Mouse (Mus musculus): ENCODE measurements around the gene Epdr1. TPM values are rescaled to one million over a fixed set of nuclear protein-coding genes. Genes with fewer than 3 reads are reported as not detected.

The Epdr1 gene
- polyA plus RNA-seq, 1 experiment from 2014 or later: 8.7 TPM

GRCm38 (mm10) chr13:19623228-19623905 is 3.6 kb upstream of the Epdr1 start:
- 24% methylated on average over 30 of the region's 30 CpGs for WGBS (ENCODE audit: insufficient replicate concordance)
- ATAC-seq: peak; percentile 6; the same call in 1 of the 2 replicates

GRCm38 (mm10) chr13:19622573-19623227 is 3.0 kb upstream of the Epdr1 start, which contains the start of gene Sfrp4:
TSS of gene Sfrp4 (plus strand) at chr13:19623104.
- WGBS (ENCODE audit: insufficient replicate concordance): 4% methylated on average over 25 of the region's 25 CpGs
- Histone ChIP-seq H3K4me3 (ENCODE audit: low read depth, low read length) (peak within 1 kb of the TSS; percentile 54), H3K27ac (ENCODE audit: low read depth) (peak within 1 kb of the TSS; percentile 67), H3K9ac (replicated peaks) (peak within 1 kb of the TSS; percentile 62), H3K4me2 (ENCODE audit: low read depth, low read length) (peak within 1 kb of the TSS; percentile 89), H3K36me3 (replicated peaks; ENCODE audit: insufficient read depth, low read length) (no peaks in the 10 kb centered on the region), H3K4me1 (ENCODE audit: insufficient read depth) (peaks cover 14% of the 10 kb centered on the region; the same call in 1 of the 2 replicates), H3K9me3 (ENCODE audit: low read length) (no peaks in the 10 kb centered on the region), H3K27me3 (ENCODE audit: insufficient read depth, low read length) (peaks cover 17% of the 10 kb centered on the region)
- TF ChIP-seq EP300 (IDR thresholded peaks at IDR 0.05; ENCODE audit: low read depth) (no peak), CTCF (IDR thresholded peaks at IDR 0.05; ENCODE audit: low read depth) (peak; percentile 61)
- DNase-seq: peak; percentile 63
- peak; percentile 81 for ATAC-seq

More at GRCm38 (mm10) chr13:19623228-19623905, 3.6 kb upstream of the Epdr1 start:
- Histone ChIP-seq H3K4me1 (ENCODE audit: insufficient read depth) (peaks cover 14% of the 10 kb centered on the region; the same call in 1 of the 2 replicates), H3K9me3 (ENCODE audit: low read length) (no peaks in the 10 kb centered on the region), H3K36me3 (replicated peaks; ENCODE audit: insufficient read depth, low read length) (no peaks in the 10 kb centered on the region), H3K27ac (ENCODE audit: low read depth) (0 out of 2 replicates have a peak overlapping the region, but pooled peaks have one; percentile 67), H3K4me3 (ENCODE audit: low read depth, low read length) (peak overlapping the region; percentile 54), H3K9ac (replicated peaks) (peak overlapping the region; percentile 62), H3K4me2 (ENCODE audit: low read depth, low read length) (peak overlapping the region; percentile 89), H3K27me3 (ENCODE audit: insufficient read depth, low read length) (peaks cover 17% of the 10 kb centered on the region)
- no peak for DNase-seq
- TF ChIP-seq CTCF (IDR thresholded peaks at IDR 0.05; ENCODE audit: low read depth) (no peak), EP300 (IDR thresholded peaks at IDR 0.05; ENCODE audit: low read depth) (no peak)

- no peak for DNase-seq
- 15% methylated on average over 5 of the region's 5 CpGs for WGBS (ENCODE audit: insufficient replicate concordance)
- Histone ChIP-seq H3K9me3 (ENCODE audit: low read length) (no peaks in the 10 kb centered on the region), H3K27me3 (ENCODE audit: insufficient read depth, low read length) (peaks cover 17% of the 10 kb centered on the region), H3K4me1 (ENCODE audit: insufficient read depth) (peaks cover 13% of the 10 kb centered on the region; the same call in 1 of the 2 replicates), H3K27ac (ENCODE audit: low read depth) (peak overlapping the region; percentile 46), H3K4me3 (ENCODE audit: low read depth, low read length) (peak overlapping the region; percentile 58), H3K9ac (replicated peaks) (peak overlapping the region; percentile 68), H3K4me2 (ENCODE audit: low read depth, low read length) (peak overlapping the region; percentile 80), H3K36me3 (replicated peaks; ENCODE audit: insufficient read depth, low read length) (no peaks in the 10 kb centered on the region)
- TF ChIP-seq CTCF (IDR thresholded peaks at IDR 0.05; ENCODE audit: low read depth): no peak
- no peak for TF ChIP-seq EP300 (IDR thresholded peaks at IDR 0.05; ENCODE audit: low read depth)
- peak; percentile 32; the same call in 1 of the 2 replicates for ATAC-seq
Observed at GRCm38 (mm10) chr13:19618841-19619215, 899 bp downstream of the Epdr1 start.

- peak overlapping the region; percentile 80 for H3K4me2 ChIP-seq (ENCODE audit: low read depth, low read length)
- TF ChIP-seq EP300 (IDR thresholded peaks at IDR 0.05; ENCODE audit: low read depth) (no peak), CTCF (IDR thresholded peaks at IDR 0.05; ENCODE audit: low read depth) (no peak)
- no peaks in the 10 kb centered on the region for H3K9me3 ChIP-seq (ENCODE audit: low read length)
- H3K27ac ChIP-seq (ENCODE audit: low read depth): no peak overlapping the region
- peak overlapping the region; percentile 58; the same call in 1 of the 2 replicates for H3K4me3 ChIP-seq (ENCODE audit: low read depth, low read length)
- no peak overlapping the region for H3K9ac ChIP-seq (replicated peaks)
- DNase-seq: no peak
- H3K27me3 ChIP-seq (ENCODE audit: insufficient read depth, low read length): peaks cover 10% of the 10 kb centered on the region; the same call in 1 of the 2 replicates
- ATAC-seq: no peak
- peaks cover 7% of the 10 kb centered on the region; the same call in 1 of the 2 replicates for H3K4me1 ChIP-seq (ENCODE audit: insufficient read depth)
- H3K36me3 ChIP-seq (replicated peaks; ENCODE audit: insufficient read depth, low read length): no peaks in the 10 kb centered on the region
- WGBS (ENCODE audit: insufficient replicate concordance): 72% methylated on average over 4 of the region's 4 CpGs
Observed at GRCm38 (mm10) chr13:19618081-19618480, 1.6 kb downstream of the Epdr1 start.

- Histone ChIP-seq H3K4me2 (ENCODE audit: low read depth, low read length) (no peak overlapping the region), H3K27ac (ENCODE audit: low read depth) (no peak overlapping the region), H3K9ac (replicated peaks) (no peak overlapping the region), H3K4me3 (ENCODE audit: low read depth, low read length) (no peak overlapping the region), H3K27me3 (ENCODE audit: insufficient read depth, low read length) (no peaks in the 10 kb centered on the region), H3K36me3 (replicated peaks; ENCODE audit: insufficient read depth, low read length) (no peaks in the 10 kb centered on the region), H3K4me1 (ENCODE audit: insufficient read depth) (no peaks in the 10 kb centered on the region; the same call in 1 of the 2 replicates), H3K9me3 (ENCODE audit: low read length) (no peaks in the 10 kb centered on the region)
- TF ChIP-seq EP300 (IDR thresholded peaks at IDR 0.05; ENCODE audit: low read depth): no peak
- no peak for TF ChIP-seq CTCF (IDR thresholded peaks at IDR 0.05; ENCODE audit: low read depth)
- DNase-seq: no peak
- no peak for ATAC-seq
- WGBS (ENCODE audit: insufficient replicate concordance): 74% methylated on average over 1 of the region's 1 CpGs
Observed at GRCm38 (mm10) chr13:19614311-19614710, 5.4 kb downstream of the Epdr1 start.

GRCm38 (mm10) chr13:19613426-19613825 is 6.3 kb downstream of the Epdr1 start:
- WGBS (ENCODE audit: insufficient replicate concordance): 92% methylated on average over 1 of the region's 1 CpGs
- H3K27ac ChIP-seq (ENCODE audit: low read depth): no peak overlapping the region
- no peaks in the 10 kb centered on the region for H3K36me3 ChIP-seq (replicated peaks; ENCODE audit: insufficient read depth, low read length)
- no peak for DNase-seq
- no peak overlapping the region for H3K9ac ChIP-seq (replicated peaks)
- no peaks in the 10 kb centered on the region for H3K27me3 ChIP-seq (ENCODE audit: insufficient read depth, low read length)
- no peak for TF ChIP-seq CTCF (IDR thresholded peaks at IDR 0.05; ENCODE audit: low read depth)
- no peak for TF ChIP-seq EP300 (IDR thresholded peaks at IDR 0.05; ENCODE audit: low read depth)
- no peaks in the 10 kb centered on the region for H3K9me3 ChIP-seq (ENCODE audit: low read length)
- no peak for ATAC-seq
- no peak overlapping the region for H3K4me3 ChIP-seq (ENCODE audit: low read depth, low read length)
- H3K4me1 ChIP-seq (ENCODE audit: insufficient read depth): no peaks in the 10 kb centered on the region
- H3K4me2 ChIP-seq (ENCODE audit: low read depth, low read length): no peak overlapping the region

Measured in liver, postnatal 0 days (tissue).